Mouse (Mus musculus) intestine, embryonic 14.5 days (tissue): ENCODE data around the gene Frmd4b. TPM values are rescaled to one million over a fixed set of nuclear protein-coding genes. Genes with fewer than 3 reads are reported as not detected.
A peak's percentile ranks its signal among the peaks of the same experiment; 100 is the strongest.

Source experiments
- ATAC-seq: fragments of 200-750 bp; cut with Nextera tagmentation; replicated peaks from 2 replicates; pipeline ENCODE4 v1.8.0; 2017; ENCODE audit warnings: low read depth, moderate number of reproducible peaks, moderate TSS enrichment, moderate library complexity; ENCODE audit not compliant: low FRiP score, low TSS enrichment
- DNase-seq: peaks from one replicate; pipeline ENCODE4 v3.0.0-alpha.2; 2018; ENCODE audit warnings: low spot score
- H3K27ac ChIP-seq: fragments of 300-500 bp; sonication (generic); 2 replicates; pipeline ENCODE4 v1.5.1; 2014; ENCODE audit warnings: low read depth, mild to moderate bottlenecking, control low read depth
- H3K27me3 ChIP-seq: fragments of 300-500 bp; sonication (generic); replicated peaks from 2 replicates; pipeline ENCODE4 v1.6.1; 2014; ENCODE audit warnings: low read length, control low read depth; ENCODE audit not compliant: control insufficient read depth, insufficient read depth
- H3K36me3 ChIP-seq: fragments of 300-500 bp; sonication (generic); 2 replicates; pipeline ENCODE4 v1.6.1; 2014; ENCODE audit warnings: low read length, control low read depth; ENCODE audit not compliant: control insufficient read depth, insufficient read depth
- H3K4me1 ChIP-seq: fragments of 300-500 bp; sonication (generic); replicated peaks from 2 replicates; pipeline ENCODE4 v1.6.1; 2014; ENCODE audit warnings: low read length, control low read depth, mixed read lengths; ENCODE audit not compliant: control insufficient read depth, insufficient read depth
- H3K4me2 ChIP-seq: fragments of 300-500 bp; sonication (generic); 2 replicates; pipeline ENCODE4 v1.6.1; 2014; ENCODE audit warnings: low read length
- H3K4me3 ChIP-seq: fragments of 300-500 bp; sonication (generic); 2 replicates; pipeline ENCODE4 v1.5.1; 2014; ENCODE audit warnings: low read depth, low read length, control low read depth, mixed read lengths
- H3K9ac ChIP-seq: fragments of 300-500 bp; sonication (generic); 2 replicates; pipeline ENCODE4 v1.6.1; 2014; ENCODE audit warnings: mild to moderate bottlenecking, low read length
- H3K9me3 ChIP-seq: fragments of 300-500 bp; sonication (generic); 2 replicates; pipeline ENCODE4 v1.6.1; 2016; ENCODE audit warnings: low read length, control low read depth; ENCODE audit not compliant: control insufficient read depth
- WGBS: fragments of 180-500 bp; shearing (Covaris S2); extraction: QIAGEN DNeasy Blood & Tissue Kit; methylation state at CpG from one replicate; pipeline ENCODE4 v1.1.7; 2014; 5-methylcytosine and 5-hydroxymethylcytosine counted together
- polyA plus RNA-seq: library from polyadenylated mRNA; unstranded; fragments of >200 nt; fragmentation: Nextera tagmentation; extraction: Ambion mirVana; gene quantifications from 2 replicates; pipeline ENCODE4 v1.2.1, GENCODE M21; 2014

The Frmd4b gene
- polyA plus RNA-seq, 1 experiment from 2014 or later = 17.1 TPM

DNA sequence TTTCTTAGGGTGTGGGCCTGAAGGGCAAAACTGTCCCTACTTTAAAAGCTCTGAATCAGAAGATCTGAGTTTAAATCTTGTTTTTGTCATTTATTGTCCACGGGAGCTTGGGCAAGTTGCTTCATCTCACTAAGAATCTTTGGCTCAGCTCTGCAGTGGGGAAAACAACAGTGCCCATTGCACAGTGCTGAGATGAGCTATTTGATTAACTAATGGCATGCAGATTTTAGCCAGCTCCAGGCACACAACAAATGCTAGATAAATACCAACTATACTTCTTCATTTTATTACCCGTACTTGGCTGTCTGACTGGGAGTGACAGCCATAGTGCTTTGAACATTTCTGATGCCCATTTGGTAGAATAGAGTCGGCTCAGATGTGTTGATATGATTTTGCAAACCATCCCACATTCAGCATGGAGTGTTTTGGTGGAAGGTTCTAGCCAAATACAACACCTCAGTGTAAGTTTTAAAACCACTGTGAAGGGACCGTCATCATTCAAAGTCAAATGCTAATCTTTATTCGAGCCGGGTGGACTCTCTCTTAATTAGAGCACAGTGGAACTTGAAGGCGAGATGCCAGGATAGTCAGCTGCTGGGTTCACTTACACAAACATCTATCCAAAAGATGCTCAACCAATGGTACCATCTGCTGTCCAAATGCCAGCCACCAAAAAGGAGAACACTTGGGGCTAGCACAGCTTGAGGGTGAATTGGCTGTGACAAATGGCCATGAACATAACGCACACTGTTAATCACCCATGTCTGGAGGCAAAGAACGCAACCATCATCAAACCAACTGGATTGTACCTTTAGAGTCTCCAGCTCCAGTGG is 313.8 kb downstream of the Frmd4b start:
- no peaks in the 10 kb centered on the region for H3K27me3 ChIP-seq
- DNase-seq (no peak), ATAC-seq (no peak)
- H3K4me1 ChIP-seq = no peaks in the 10 kb centered on the region
- 88% methylated on average over 9 of the region's 9 CpGs for WGBS
- H3K4me2 ChIP-seq = no peak overlapping the region
- H3K27ac ChIP-seq = no peak overlapping the region
- no peaks in the 10 kb centered on the region for H3K9me3 ChIP-seq
- H3K4me3 ChIP-seq = no peak overlapping the region
- H3K36me3 ChIP-seq = peaks cover 14% of the 10 kb centered on the region; the same call in 1 of the 2 replicates
- no peak overlapping the region for H3K9ac ChIP-seq

DNA sequence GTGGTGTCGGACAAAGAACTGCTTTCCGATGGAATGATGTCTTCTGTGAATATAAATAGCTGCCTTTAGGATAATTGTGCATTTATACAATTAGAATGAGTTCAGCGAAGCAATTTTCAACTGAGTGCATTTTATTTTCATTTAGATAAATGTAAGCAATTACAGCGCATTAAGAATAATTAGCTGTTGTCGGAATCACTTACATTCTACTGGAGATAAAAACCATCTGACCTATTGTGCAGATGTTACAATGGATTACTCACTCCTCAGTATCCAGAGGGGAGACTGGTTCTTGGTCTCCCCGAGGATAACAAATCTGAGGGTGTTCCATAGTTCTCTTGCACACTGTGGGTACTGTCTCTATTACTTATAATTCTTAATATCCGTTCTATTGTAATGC is 315.0 kb downstream of the Frmd4b start:
- Histone ChIP-seq H3K9ac (no peak overlapping the region), H3K4me2 (no peak overlapping the region), H3K27ac (no peak overlapping the region), H3K4me1 (no peaks in the 10 kb centered on the region), H3K9me3 (no peaks in the 10 kb centered on the region), H3K27me3 (no peaks in the 10 kb centered on the region), H3K4me3 (no peak overlapping the region), H3K36me3 (peaks cover 14% of the 10 kb centered on the region; the same call in 1 of the 2 replicates)
- DNase-seq (no peak), ATAC-seq (no peak)
- 80% methylated on average over 7 of the region's 7 CpGs for WGBS

DNA sequence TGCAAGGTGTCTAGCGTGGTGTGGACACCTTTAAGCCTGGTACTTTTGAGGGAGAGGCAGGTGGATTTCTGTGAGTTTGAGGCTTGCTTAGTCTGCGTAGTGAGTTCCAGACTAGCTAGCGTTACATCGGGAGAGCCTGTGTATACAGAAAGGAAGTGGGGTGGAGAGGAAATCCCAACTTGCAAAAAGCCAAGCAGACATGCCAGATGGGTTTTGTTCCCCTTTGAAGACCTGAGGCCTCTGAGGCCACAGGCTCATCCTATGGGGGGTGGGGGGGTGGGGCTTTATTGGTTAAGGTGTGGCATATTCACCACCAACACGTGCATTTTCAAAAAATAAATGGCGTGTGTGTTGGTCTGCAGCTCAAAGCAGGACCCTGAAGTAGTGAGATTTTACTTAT is 316.7 kb downstream of the Frmd4b start:
- Histone ChIP-seq H3K4me1 (no peaks in the 10 kb centered on the region), H3K27ac (no peak overlapping the region), H3K27me3 (no peaks in the 10 kb centered on the region), H3K4me3 (no peak overlapping the region), H3K9me3 (no peaks in the 10 kb centered on the region), H3K4me2 (no peak overlapping the region), H3K9ac (no peak overlapping the region), H3K36me3 (peaks cover 18% of the 10 kb centered on the region; the same call in 1 of the 2 replicates)
- WGBS = 92% methylated on average over 6 of the region's 6 CpGs
- peak; percentile 41 for DNase-seq
- ATAC-seq = no peak

DNA sequence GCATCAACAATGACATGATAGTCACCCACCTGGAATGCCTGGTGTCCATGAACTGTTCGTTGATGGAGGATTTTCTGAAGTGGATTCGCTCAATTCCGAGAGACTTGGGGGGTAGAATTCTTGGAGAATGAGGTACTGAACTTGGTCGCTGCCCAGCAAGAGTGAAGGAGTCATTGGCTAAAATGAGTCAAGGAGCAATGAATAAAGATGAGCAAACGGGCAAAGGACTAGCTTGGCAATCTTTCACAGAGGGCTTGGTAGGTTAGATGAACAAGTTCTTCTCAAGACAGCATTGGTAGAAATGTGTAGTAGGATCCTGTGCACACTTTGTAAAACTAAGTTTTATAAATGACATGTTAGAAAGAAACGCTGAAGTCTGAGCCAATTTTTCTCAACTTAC is 317.2 kb downstream of the Frmd4b start:
- Histone ChIP-seq H3K27me3 (no peaks in the 10 kb centered on the region), H3K9me3 (no peaks in the 10 kb centered on the region), H3K4me1 (no peaks in the 10 kb centered on the region), H3K27ac (no peak overlapping the region), H3K36me3 (peaks cover 22% of the 10 kb centered on the region; the same call in 1 of the 2 replicates), H3K4me2 (no peak overlapping the region), H3K4me3 (no peak overlapping the region), H3K9ac (no peak overlapping the region)
- DNase-seq (peak; percentile 21), ATAC-seq (no peak)
- WGBS = 95% methylated on average over 6 of the region's 6 CpGs

DNA sequence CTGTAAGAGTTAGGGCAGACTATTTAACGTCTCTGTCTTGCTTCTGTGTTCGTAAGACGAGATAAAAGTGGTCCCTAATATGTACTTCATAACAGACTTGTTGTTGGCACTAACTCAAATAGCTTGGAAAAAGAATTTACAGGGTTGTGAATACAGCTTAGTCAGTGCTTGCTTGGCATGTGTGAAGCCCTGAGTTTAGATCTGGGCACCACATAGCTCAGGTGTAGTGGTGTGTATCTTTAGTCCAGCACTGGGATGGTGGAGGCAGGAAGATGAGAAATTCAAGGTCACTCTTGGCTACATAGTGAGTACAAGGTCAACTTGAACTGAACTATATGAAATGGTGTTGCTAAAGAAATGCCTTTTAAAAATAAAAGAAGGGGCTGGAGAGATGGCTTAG is 320.2 kb downstream of the Frmd4b start:
- Histone ChIP-seq H3K4me1 (no peaks in the 10 kb centered on the region), H3K4me3 (no peak overlapping the region), H3K36me3 (peaks cover 18% of the 10 kb centered on the region; the same call in 1 of the 2 replicates), H3K27ac (no peak overlapping the region), H3K9me3 (no peaks in the 10 kb centered on the region), H3K4me2 (no peak overlapping the region), H3K9ac (no peak overlapping the region), H3K27me3 (no peaks in the 10 kb centered on the region)
- DNase-seq = no peak
- WGBS = 88% methylated on average over 3 of the region's 3 CpGs
- no peak for ATAC-seq

DNA sequence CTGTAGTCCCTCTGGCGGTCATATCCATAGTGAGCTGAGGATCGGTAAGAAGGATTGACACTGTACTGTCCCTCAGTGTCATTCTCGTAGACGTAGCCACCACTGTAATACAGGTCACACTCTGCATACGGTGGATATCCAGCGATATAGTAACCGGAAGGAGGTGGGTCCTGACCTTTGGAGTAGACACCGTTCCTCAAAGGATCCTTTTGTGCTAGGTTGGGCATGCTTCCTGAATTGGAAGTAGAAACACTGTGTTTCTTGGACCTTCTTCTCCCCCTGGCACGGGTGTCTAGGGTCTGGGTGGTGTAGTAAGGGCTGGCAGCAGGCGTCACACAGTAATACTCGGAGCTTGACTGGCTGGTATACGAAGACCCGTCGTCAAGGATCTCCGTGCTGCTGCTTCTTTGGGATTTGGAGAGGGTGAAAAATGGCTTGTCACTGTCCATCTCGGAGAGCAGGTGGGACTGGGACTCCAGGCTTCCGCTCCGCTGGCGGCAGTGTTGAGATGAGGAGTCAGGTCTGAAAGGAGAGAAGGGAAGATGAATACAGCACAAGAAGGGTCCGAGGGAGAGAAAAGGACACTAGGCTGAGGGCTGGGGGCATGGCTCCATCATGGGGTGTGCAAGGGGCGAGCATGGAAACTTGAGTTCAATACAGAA is 321.3 kb downstream of the Frmd4b start:
- H3K4me2 ChIP-seq = no peak overlapping the region
- H3K9ac ChIP-seq = no peak overlapping the region
- H3K4me3 ChIP-seq = no peak overlapping the region
- no peaks in the 10 kb centered on the region for H3K27me3 ChIP-seq
- WGBS = 92% methylated on average over 21 of the region's 21 CpGs
- H3K9me3 ChIP-seq = no peaks in the 10 kb centered on the region
- ATAC-seq (no peak), DNase-seq (no peak)
- H3K4me1 ChIP-seq = no peaks in the 10 kb centered on the region
- peaks cover 19% of the 10 kb centered on the region; the same call in 1 of the 2 replicates for H3K36me3 ChIP-seq
- no peak overlapping the region for H3K27ac ChIP-seq

DNA sequence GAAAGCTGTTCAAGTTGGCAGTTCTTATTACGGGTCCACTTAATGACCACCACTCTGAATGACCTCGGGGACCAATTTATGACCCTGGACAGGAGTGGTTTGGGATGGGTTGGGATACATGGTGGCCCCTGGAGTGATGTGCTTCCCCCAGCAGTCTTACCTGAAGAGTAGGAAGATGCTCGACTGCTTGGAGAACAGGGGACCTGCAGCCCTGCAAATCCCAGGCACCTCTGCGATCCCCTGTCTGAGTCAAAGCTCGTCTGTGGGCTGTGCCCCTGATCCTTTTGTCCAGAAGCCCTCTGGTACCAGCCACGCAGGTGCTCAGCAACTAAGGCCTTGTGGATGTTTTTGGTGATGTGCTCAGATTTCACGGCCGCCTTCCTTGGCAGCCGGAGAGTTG is 321.9 kb downstream of the Frmd4b start:
- ATAC-seq (no peak), DNase-seq (no peak)
- no peak overlapping the region for H3K9ac ChIP-seq
- no peaks in the 10 kb centered on the region for H3K27me3 ChIP-seq
- peaks cover 22% of the 10 kb centered on the region; the same call in 1 of the 2 replicates for H3K36me3 ChIP-seq
- H3K4me1 ChIP-seq = no peaks in the 10 kb centered on the region
- H3K9me3 ChIP-seq = no peaks in the 10 kb centered on the region
- H3K27ac ChIP-seq = no peak overlapping the region
- H3K4me3 ChIP-seq = no peak overlapping the region
- H3K4me2 ChIP-seq = no peak overlapping the region
- 89% methylated on average over 9 of the region's 9 CpGs for WGBS

DNA sequence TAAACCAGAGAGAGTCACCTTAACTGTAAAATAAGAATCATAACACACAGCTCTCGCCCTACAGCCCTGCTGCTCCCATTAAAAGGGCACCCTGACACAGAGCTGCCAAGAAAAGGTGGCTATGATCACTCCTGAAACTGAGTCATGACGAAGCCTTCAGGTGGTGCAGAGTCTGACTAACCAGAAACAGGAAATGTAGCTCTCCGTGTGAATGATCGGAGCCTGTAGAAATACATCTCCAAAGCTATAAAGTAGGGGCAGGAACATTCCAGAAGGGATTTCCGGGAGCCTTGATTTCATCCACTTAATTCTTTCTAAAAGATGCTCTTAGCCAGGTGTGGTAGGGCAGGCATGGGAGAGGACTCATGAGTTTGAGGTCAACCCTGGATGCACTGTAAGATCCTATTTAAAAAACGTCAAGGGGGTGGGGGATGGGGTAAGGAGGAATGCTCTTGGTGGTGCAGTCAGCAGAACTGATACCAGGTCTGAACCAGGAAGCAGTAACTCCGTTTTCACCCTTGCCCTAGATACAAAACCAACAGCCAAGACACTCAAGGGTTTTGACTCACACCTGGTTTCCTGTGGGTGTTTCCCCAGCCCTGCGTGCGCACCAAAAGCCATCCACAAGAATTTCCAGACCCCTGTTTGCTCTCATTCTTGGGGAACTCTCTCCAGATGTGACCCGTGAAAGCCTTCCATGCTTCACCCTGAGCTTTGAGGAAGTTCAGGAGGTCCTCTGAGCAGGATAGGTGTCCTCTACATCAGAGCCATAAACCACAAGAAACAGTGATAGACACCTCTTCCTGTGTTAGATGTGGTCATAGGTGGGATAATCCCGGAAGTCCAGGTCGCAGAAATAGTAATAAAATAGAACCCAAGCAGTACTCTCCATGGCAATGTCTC is 323.4 kb downstream of the Frmd4b start:
- Histone ChIP-seq H3K36me3 (peaks cover 22% of the 10 kb centered on the region; the same call in 1 of the 2 replicates), H3K4me2 (no peak overlapping the region), H3K9me3 (no peaks in the 10 kb centered on the region), H3K27ac (no peak overlapping the region), H3K9ac (no peak overlapping the region), H3K27me3 (no peaks in the 10 kb centered on the region), H3K4me1 (0 out of 2 replicates have a peak, but pooled peaks cover 7% of the 10 kb centered on the region), H3K4me3 (no peak overlapping the region)
- ATAC-seq (0 out of 2 replicates have a peak, but pooled peaks have one; percentile 15), DNase-seq (no peak)
- WGBS = 81% methylated on average over 12 of the region's 12 CpGs
